Mouse (Mus musculus): ENCODE data around the gene Tab1. TPM values are rescaled to one million over a fixed set of nuclear protein-coding genes. Genes with fewer than 3 reads are reported as not detected.

The Tab1 gene
- polyA plus RNA-seq, 1 experiment = 4.7 TPM

DNA sequence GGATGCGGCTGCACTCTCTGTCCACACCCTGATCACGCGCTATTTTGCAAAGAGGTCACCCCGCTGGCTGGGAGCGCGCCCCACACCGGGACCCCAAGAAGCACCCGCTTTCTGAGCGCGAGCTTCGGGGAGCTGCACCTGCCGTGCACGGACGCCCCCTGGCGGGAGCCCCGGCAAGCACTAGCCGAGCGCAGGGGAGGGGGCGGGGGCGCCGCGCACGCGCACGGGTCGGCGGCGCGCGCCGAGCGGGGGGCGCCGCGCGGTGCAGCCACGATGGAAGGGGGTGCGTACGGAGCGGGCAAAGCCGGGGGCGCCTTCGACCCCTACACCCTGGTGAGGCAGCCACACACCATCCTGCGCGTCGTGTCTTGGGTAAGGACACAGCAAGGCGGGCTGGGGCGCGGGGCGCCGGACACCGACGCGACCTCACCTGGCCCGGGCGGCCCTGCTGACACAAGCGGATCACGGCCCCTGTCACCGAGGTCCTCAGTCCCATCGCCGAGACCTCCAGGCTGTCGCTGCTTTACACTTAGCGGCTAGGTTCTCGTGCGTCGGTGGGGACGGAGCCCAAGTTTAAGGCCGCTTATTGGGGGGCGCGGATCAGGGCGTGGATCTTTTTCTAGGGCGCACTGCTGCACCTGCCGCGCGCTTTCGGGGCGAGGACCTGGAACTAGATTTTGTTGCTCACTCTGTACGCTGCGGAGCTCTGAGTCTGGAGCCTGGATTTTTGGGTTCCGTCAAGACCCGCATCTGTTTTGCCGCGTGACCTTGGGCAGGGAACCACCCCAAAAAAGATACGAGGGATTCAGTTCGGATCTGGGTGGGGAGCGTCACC is 41.6 kb upstream of the Tab1 start, which contains the start of the genes Syngr1 and Rpl3:
Syngr1 (plus strand) TSS at position 214 of the 835 bp plus-strand sequence.
Rpl3 (minus strand) TSS at position 748 of the 835 bp plus-strand sequence.
- no peaks in the 10 kb centered on the region for H3K27me3 ChIP-seq (ENCODE audit: control insufficient read depth, insufficient read depth, low read length)
- no peaks in the 10 kb centered on the region for H3K36me3 ChIP-seq (ENCODE audit: control insufficient read depth, insufficient read depth, low read length)
- peak within 1 kb of the TSS; percentile 88 for H3K4me3 ChIP-seq (ENCODE audit: control insufficient read depth, low read depth, low read length)
- no peak within 1 kb of the TSS for H3K27ac ChIP-seq (ENCODE audit: control insufficient read depth, insufficient read depth, low read depth, low read length)
- TF ChIP-seq CTCF (IDR thresholded peaks at IDR 0.05; ENCODE audit: control insufficient read depth, insufficient read depth, insufficient replicate concordance, low read depth, low read length) = peak; percentile 65
- no peak for TF ChIP-seq POLR2A (IDR thresholded peaks at IDR 0.05; ENCODE audit: control insufficient read depth, low read depth, low read length)
- peaks cover 11% of the 10 kb centered on the region for H3K4me1 ChIP-seq (ENCODE audit: control insufficient read depth, insufficient read depth, low read length)

DNA sequence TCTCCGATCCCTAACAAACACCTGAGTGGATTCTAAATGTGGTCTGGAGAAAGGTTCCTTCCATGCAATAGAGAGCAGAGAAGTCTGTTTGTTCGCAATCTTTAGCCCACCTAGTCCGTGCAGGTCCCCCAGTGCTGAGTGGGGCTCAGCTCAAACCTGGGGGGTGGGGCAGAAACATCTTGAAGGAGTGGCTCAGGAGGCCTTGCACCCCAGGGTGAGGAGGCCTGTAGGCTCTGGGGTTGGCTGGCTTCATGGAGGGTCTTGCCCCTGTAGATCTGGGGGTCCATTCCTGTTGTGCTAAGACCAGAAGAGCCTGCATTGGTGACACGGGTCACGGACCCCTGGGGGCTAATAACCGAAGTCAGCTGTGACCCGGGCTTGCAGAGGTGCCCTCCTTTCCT is 40.9 kb upstream of the Tab1 start:
- Histone ChIP-seq H3K27ac (ENCODE audit: control insufficient read depth, insufficient read depth, low read depth, low read length) (no peak overlapping the region), H3K36me3 (ENCODE audit: control insufficient read depth, insufficient read depth, low read length) (no peaks in the 10 kb centered on the region), H3K4me1 (ENCODE audit: control insufficient read depth, insufficient read depth, low read length) (peaks cover 11% of the 10 kb centered on the region), H3K27me3 (ENCODE audit: control insufficient read depth, insufficient read depth, low read length) (no peaks in the 10 kb centered on the region), H3K4me3 (ENCODE audit: control insufficient read depth, low read depth, low read length) (no peak overlapping the region)
- TF ChIP-seq POLR2A (IDR thresholded peaks at IDR 0.05; ENCODE audit: control insufficient read depth, low read depth, low read length) (no peak), CTCF (IDR thresholded peaks at IDR 0.05; ENCODE audit: control insufficient read depth, insufficient read depth, insufficient replicate concordance, low read depth, low read length) (no peak)

GRCm38 (mm10) chr15:80092599-80092998 is 40.3 kb upstream of the Tab1 start:
- H3K27ac ChIP-seq (ENCODE audit: control insufficient read depth, insufficient read depth, low read depth, low read length) = no peak overlapping the region
- TF ChIP-seq CTCF (IDR thresholded peaks at IDR 0.05; ENCODE audit: control insufficient read depth, insufficient read depth, insufficient replicate concordance, low read depth, low read length) = no peak
- no peak for TF ChIP-seq POLR2A (IDR thresholded peaks at IDR 0.05; ENCODE audit: control insufficient read depth, low read depth, low read length)
- H3K27me3 ChIP-seq (ENCODE audit: control insufficient read depth, insufficient read depth, low read length) = no peaks in the 10 kb centered on the region
- H3K4me1 ChIP-seq (ENCODE audit: control insufficient read depth, insufficient read depth, low read length) = peaks cover 11% of the 10 kb centered on the region
- H3K4me3 ChIP-seq (ENCODE audit: control insufficient read depth, low read depth, low read length) = no peak overlapping the region
- no peaks in the 10 kb centered on the region for H3K36me3 ChIP-seq (ENCODE audit: control insufficient read depth, insufficient read depth, low read length)

- H3K27me3 ChIP-seq (ENCODE audit: control insufficient read depth, insufficient read depth, low read length) = no peaks in the 10 kb centered on the region
- no peak for TF ChIP-seq POLR2A (IDR thresholded peaks at IDR 0.05; ENCODE audit: control insufficient read depth, low read depth, low read length)
- TF ChIP-seq CTCF (IDR thresholded peaks at IDR 0.05; ENCODE audit: control insufficient read depth, insufficient read depth, insufficient replicate concordance, low read depth, low read length) = no peak
- no peaks in the 10 kb centered on the region for H3K36me3 ChIP-seq (ENCODE audit: control insufficient read depth, insufficient read depth, low read length)
- no peak overlapping the region for H3K27ac ChIP-seq (ENCODE audit: control insufficient read depth, insufficient read depth, low read depth, low read length)
- no peak overlapping the region for H3K4me3 ChIP-seq (ENCODE audit: control insufficient read depth, low read depth, low read length)
- peaks cover 11% of the 10 kb centered on the region for H3K4me1 ChIP-seq (ENCODE audit: control insufficient read depth, insufficient read depth, low read length)
These were observed 38.7 kb upstream of the Tab1 start for GRCm38 (mm10) chr15:80094201-80094600.

- H3K27me3 ChIP-seq (ENCODE audit: control insufficient read depth, insufficient read depth, low read length) = no peaks in the 10 kb centered on the region
- TF ChIP-seq CTCF (IDR thresholded peaks at IDR 0.05; ENCODE audit: control insufficient read depth, insufficient read depth, insufficient replicate concordance, low read depth, low read length) (no peak), POLR2A (IDR thresholded peaks at IDR 0.05; ENCODE audit: control insufficient read depth, low read depth, low read length) (no peak)
These were observed 37.3 kb upstream of the Tab1 start for GRCm38 (mm10) chr15:80095596-80095995.

GRCm38 (mm10) chr15:80096406-80096805 is 36.5 kb upstream of the Tab1 start:
- TF ChIP-seq CTCF (IDR thresholded peaks at IDR 0.05; ENCODE audit: control insufficient read depth, insufficient read depth, insufficient replicate concordance, low read depth, low read length) (no peak), POLR2A (IDR thresholded peaks at IDR 0.05; ENCODE audit: control insufficient read depth, low read depth, low read length) (no peak)
- Histone ChIP-seq H3K27me3 (ENCODE audit: control insufficient read depth, insufficient read depth, low read length) (no peaks in the 10 kb centered on the region), H3K4me3 (ENCODE audit: control insufficient read depth, low read depth, low read length) (no peak overlapping the region), H3K27ac (ENCODE audit: control insufficient read depth, insufficient read depth, low read depth, low read length) (no peak overlapping the region), H3K4me1 (ENCODE audit: control insufficient read depth, insufficient read depth, low read length) (peaks cover 10% of the 10 kb centered on the region), H3K36me3 (ENCODE audit: control insufficient read depth, insufficient read depth, low read length) (no peaks in the 10 kb centered on the region)

More at GRCm38 (mm10) chr15:80095596-80095995, 37.3 kb upstream of the Tab1 start:
- no peaks in the 10 kb centered on the region for H3K36me3 ChIP-seq (ENCODE audit: control insufficient read depth, insufficient read depth, low read length)
- peaks cover 13% of the 10 kb centered on the region for H3K4me1 ChIP-seq (ENCODE audit: control insufficient read depth, insufficient read depth, low read length)
- no peak overlapping the region for H3K4me3 ChIP-seq (ENCODE audit: control insufficient read depth, low read depth, low read length)
- no peak overlapping the region for H3K27ac ChIP-seq (ENCODE audit: control insufficient read depth, insufficient read depth, low read depth, low read length)

DNA sequence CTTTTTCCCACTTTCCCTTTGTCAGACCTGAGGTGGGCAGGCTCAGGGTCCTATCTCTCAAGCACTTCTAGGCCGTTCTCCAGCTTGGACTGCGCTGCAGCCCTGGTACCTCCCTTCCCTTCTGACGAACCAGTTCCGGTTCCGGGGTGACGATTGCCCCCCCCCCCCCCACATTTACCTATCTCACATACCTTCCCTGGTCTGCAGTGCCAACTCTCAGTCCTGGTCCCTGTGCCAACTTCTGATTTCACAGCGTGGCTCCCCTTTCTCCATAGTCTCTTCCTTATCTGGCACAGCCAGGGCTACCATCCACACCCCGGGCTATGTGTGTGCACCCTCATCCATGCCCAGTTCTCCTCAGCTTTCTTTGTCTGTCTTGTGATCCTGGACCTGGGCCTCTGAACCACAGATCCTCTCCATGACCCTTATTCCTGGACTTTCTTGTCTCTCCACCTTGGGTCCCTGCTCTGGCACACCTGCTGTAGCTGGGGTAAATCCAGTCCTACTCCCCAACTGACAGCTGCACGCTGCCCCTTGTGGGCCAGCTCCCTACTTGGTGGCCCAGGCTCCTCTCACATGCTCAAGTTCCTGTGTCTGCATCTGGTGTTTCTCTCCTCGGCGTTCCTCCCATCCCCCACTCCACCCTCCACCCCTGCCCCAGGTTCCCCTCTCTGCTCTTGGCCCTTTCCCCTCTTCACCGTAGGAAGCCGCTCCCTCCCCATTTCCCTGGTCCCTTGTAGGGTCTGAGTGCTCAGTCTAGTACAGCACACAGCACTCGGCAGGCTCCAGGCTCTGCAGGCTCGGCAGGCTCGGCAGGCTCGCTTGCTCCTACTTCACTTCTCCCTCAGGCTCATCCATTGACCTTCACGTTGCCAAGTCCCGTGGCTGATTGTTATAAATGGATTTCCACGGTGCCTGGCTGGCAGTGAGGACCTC is 35.7 kb upstream of the Tab1 start:
- Histone ChIP-seq H3K27ac (ENCODE audit: control insufficient read depth, insufficient read depth, low read depth, low read length) (no peak overlapping the region), H3K4me1 (ENCODE audit: control insufficient read depth, insufficient read depth, low read length) (peaks cover 5% of the 10 kb centered on the region), H3K27me3 (ENCODE audit: control insufficient read depth, insufficient read depth, low read length) (no peaks in the 10 kb centered on the region), H3K36me3 (ENCODE audit: control insufficient read depth, insufficient read depth, low read length) (no peaks in the 10 kb centered on the region), H3K4me3 (ENCODE audit: control insufficient read depth, low read depth, low read length) (no peak overlapping the region)
- TF ChIP-seq CTCF (IDR thresholded peaks at IDR 0.05; ENCODE audit: control insufficient read depth, insufficient read depth, insufficient replicate concordance, low read depth, low read length) (no peak), POLR2A (IDR thresholded peaks at IDR 0.05; ENCODE audit: control insufficient read depth, low read depth, low read length) (no peak)

Measured in testis, adult 2 months (tissue).